25 mouse cellular contexts compared by ENCODE assay signal in the genomic region with DNA sequence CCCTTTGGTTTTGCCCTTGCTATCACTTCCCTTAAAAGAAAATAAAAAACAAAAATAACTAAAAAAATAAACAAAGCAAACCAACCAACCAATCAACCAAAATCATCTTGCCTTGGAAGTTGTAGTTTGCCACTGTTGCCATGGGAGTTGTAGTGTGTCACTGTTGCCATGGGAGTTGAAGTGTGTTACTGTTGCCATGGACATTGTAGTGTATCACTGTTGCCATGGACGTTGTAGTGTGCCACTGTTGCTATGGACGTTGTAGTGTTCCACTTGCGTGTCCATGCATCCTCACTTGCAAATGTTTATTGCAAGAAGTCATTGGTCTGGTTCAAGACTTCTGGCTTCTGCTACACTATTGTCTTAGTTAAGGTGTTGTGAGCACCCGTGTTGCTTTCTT. TPM values are rescaled to one million over a fixed set of nuclear protein-coding genes. Genes with fewer than 3 reads are reported as not detected.
"Had no signal": no experiment of that assay in that cellular context is flagged by ENCODE, and none has a peak within 500 bp of the region (broad histone marks: within the 10 kb centered on the region; RNA-seq: fewer than 3 reads in every experiment).

No protein-coding gene starts in this region.

- H3K27ac ChIP-seq: liver, embryonic 15.5 days; lung, embryonic 15.5 days; macrophage; midbrain, embryonic 13.5 days; midbrain, embryonic 15.5 days; neural tube, embryonic 12.5 days had no signal

- H3K9ac ChIP-seq: liver, embryonic 15.5 days; liver, postnatal 0 days; lung, embryonic 15.5 days; midbrain, embryonic 13.5 days; midbrain, embryonic 15.5 days; neural tube, embryonic 12.5 days had no signal

- DNase-seq: liver, postnatal 0 days; lung, adult 2 months; lung, postnatal 14 days; lung, postnatal 36 days; right cerebral cortex, postnatal 25 days; right cerebral cortex, postnatal 4 days; spleen, adult 18-20 months; thymus, adult 18-20 months; thymus, postnatal 14 days; thymus, postnatal 36 days had no signal

- H3K9me3 ChIP-seq: liver, embryonic 15.5 days; midbrain, embryonic 13.5 days; midbrain, embryonic 15.5 days; neural tube, embryonic 12.5 days had no signal

- H3K4me3 ChIP-seq: liver, embryonic 15.5 days; lung, embryonic 15.5 days; midbrain, embryonic 13.5 days; midbrain, embryonic 15.5 days; neural tube, embryonic 12.5 days had no signal

- H3K36me3 ChIP-seq: liver, embryonic 15.5 days; lung, embryonic 15.5 days; midbrain, embryonic 13.5 days; midbrain, embryonic 15.5 days; neural tube, embryonic 12.5 days had no signal

- H3K27me3 ChIP-seq: liver, embryonic 15.5 days; lung, embryonic 15.5 days; midbrain, embryonic 13.5 days; midbrain, embryonic 15.5 days; neural tube, embryonic 12.5 days had no signal

- ATAC-seq: liver, postnatal 0 days; lung, postnatal 0 days; midbrain, embryonic 13.5 days; midbrain, embryonic 15.5 days had no signal

- H3K4me1 ChIP-seq: liver, embryonic 15.5 days; lung, embryonic 15.5 days; midbrain, embryonic 13.5 days; midbrain, embryonic 15.5 days; neural tube, embryonic 12.5 days had no signal

- H3K4me2 ChIP-seq: liver, embryonic 15.5 days; lung, embryonic 15.5 days; midbrain, embryonic 11.5 days; midbrain, embryonic 13.5 days; midbrain, embryonic 15.5 days; neural tube, embryonic 12.5 days had no signal

RNA-seq across cellular contexts. Expression of a gene that starts 2.1 kb away (rescaled TPM):
- total RNA-seq: megakaryocyte progenitor cell, adult 5-6 weeks; monocyte, adult 5-6 weeks; neutrophil, adult 5-6 weeks had no signal
- polyA plus RNA-seq: liver, embryonic 15.5 days; liver, postnatal 0 days; lung, adult 2 months; lung, embryonic 15.5 days; lung, postnatal 0 days; macrophage; midbrain, embryonic 11.5 days; midbrain, embryonic 13.5 days; midbrain, embryonic 15.5 days; neural tube, embryonic 12.5 days; neural tube, embryonic 14.5 days; stomach, embryonic 16.5 days had no signal

RNA-seq across cellular contexts. Expression of a gene that starts 29.2 kb away (rescaled TPM):
- total RNA-seq: megakaryocyte progenitor cell, adult 5-6 weeks; midbrain, postnatal 0 days; monocyte, adult 5-6 weeks; neutrophil, adult 5-6 weeks had no signal
- polyA plus RNA-seq: liver, embryonic 15.5 days; liver, postnatal 0 days; lung, embryonic 15.5 days; lung, postnatal 0 days; macrophage; midbrain, embryonic 11.5 days; midbrain, embryonic 13.5 days; midbrain, embryonic 15.5 days; midbrain, postnatal 0 days; neural tube, embryonic 12.5 days; neural tube, embryonic 14.5 days; thymus, postnatal 0 days had no signal
